Mouse (Mus musculus) limb, embryonic 10.5 days (tissue): ENCODE data around the gene Xpc. TPM values are rescaled to one million over a fixed set of nuclear protein-coding genes. Genes with fewer than 3 reads are reported as not detected.
"Not testable (repeated sequence)": the region's sequence is repeated elsewhere in the genome, so short reads cannot be mapped to it uniquely, and the experiment has no call there.

Experiments
- DNase-seq: peaks from one replicate; pipeline ENCODE4 v3.0.0-alpha.2; 2017; ENCODE audit warnings: low spot score
- H3K27ac ChIP-seq: fragments of 300-500 bp; sonication (generic); 2 replicates; pipeline ENCODE4 v1.5.1; 2016; ENCODE audit warnings: mild to moderate bottlenecking
- H3K27me3 ChIP-seq: fragments of 300-500 bp; sonication (generic); 2 replicates; pipeline ENCODE4 v1.6.1; 2016; ENCODE audit warnings: low read depth, mild to moderate bottlenecking; ENCODE audit not compliant: poor library complexity, severe bottlenecking
- H3K36me3 ChIP-seq: fragments of 300-500 bp; sonication (generic); 2 replicates; pipeline ENCODE4 v1.6.1; 2016; ENCODE audit warnings: mild to moderate bottlenecking, moderate library complexity
- H3K4me1 ChIP-seq: fragments of 300-500 bp; sonication (generic); 2 replicates; pipeline ENCODE4 v1.6.1; 2016
- H3K4me3 ChIP-seq: fragments of 300-500 bp; sonication (generic); 2 replicates; pipeline ENCODE4 v1.5.1; 2016; ENCODE audit warnings: mild to moderate bottlenecking, moderate library complexity
- H3K9me3 ChIP-seq: fragments of 300-500 bp; sonication (generic); replicated peaks from 2 replicates; pipeline ENCODE4 v1.6.1; 2016; ENCODE audit warnings: mild to moderate bottlenecking
- WGBS: fragments of 180-500 bp; shearing (Covaris S2); methylation state at CpG from one replicate; pipeline ENCODE4 v1.1.7; 2016; 5-methylcytosine and 5-hydroxymethylcytosine counted together
- polyA plus RNA-seq: library from polyadenylated mRNA; unstranded; fragments of >200 nt; fragmentation: Nextera tagmentation; extraction: Ambion mirVana; gene quantifications from 2 replicates; pipeline ENCODE4 v1.2.1, GENCODE M21; 2016

Gene Xpc
- polyA plus RNA-seq, 1 experiment from 2014 or later, result 27.0 TPM

- Histone ChIP-seq H3K9me3 (no peaks in the 10 kb centered on the region), H3K4me1 (peaks cover 24% of the 10 kb centered on the region), H3K36me3 (peaks cover 64% of the 10 kb centered on the region), H3K27ac (no peak overlapping the region), H3K4me3 (no peak overlapping the region), H3K27me3 (no peaks in the 10 kb centered on the region)
- WGBS, result 91% methylated on average over 2 of the region's 2 CpGs
- no peak for DNase-seq
These were observed 39.1 kb downstream of the Xpc start for GRCm38 (mm10) chr6:91476541-91476940.

GRCm38 (mm10) chr6:91474441-91475190 is 41.1 kb downstream of the Xpc start:
- WGBS, result 66% methylated on average over 9 of the region's 9 CpGs
- Histone ChIP-seq H3K4me3 (peak overlapping the region; percentile 79), H3K27me3 (no peaks in the 10 kb centered on the region), H3K27ac (peak overlapping the region; percentile 89), H3K4me1 (peaks cover 25% of the 10 kb centered on the region), H3K36me3 (peaks cover 56% of the 10 kb centered on the region), H3K9me3 (no peaks in the 10 kb centered on the region)
- no peak for DNase-seq

- WGBS, result under 1% methylated on average over 27 of the region's 27 CpGs
These were observed 41.8 kb downstream of the Xpc start for GRCm38 (mm10) chr6:91473805-91474440.

GRCm38 (mm10) chr6:91472868-91473804 is 42.6 kb downstream of the Xpc start, which contains the start of the genes Chchd4 and Tmem43:
Gene Chchd4, minus strand, starts transcription at chr6:91473546.
Gene Tmem43, plus strand, starts transcription at chr6:91473703.
- Histone ChIP-seq H3K27ac (peak within 1 kb of the TSS; percentile 89), H3K4me3 (peak within 1 kb of the TSS; percentile 79), H3K27me3 (no peaks in the 10 kb centered on the region), H3K4me1 (peaks cover 25% of the 10 kb centered on the region), H3K36me3 (peaks cover 56% of the 10 kb centered on the region), H3K9me3 (no peaks in the 10 kb centered on the region)
- WGBS, result under 1% methylated on average over 74 of the region's 74 CpGs
- peak; percentile 96 for DNase-seq

More at GRCm38 (mm10) chr6:91473805-91474440, 41.8 kb downstream of the Xpc start:
- H3K27me3 ChIP-seq, result no peaks in the 10 kb centered on the region
- H3K36me3 ChIP-seq, result peaks cover 56% of the 10 kb centered on the region
- H3K4me3 ChIP-seq, result peak overlapping the region; percentile 79
- peak overlapping the region; percentile 89 for H3K27ac ChIP-seq
- H3K4me1 ChIP-seq, result peaks cover 25% of the 10 kb centered on the region
- no peaks in the 10 kb centered on the region for H3K9me3 ChIP-seq
- no peak for DNase-seq

GRCm38 (mm10) chr6:91472319-91472718 is 43.4 kb downstream of the Xpc start:
- no peaks in the 10 kb centered on the region for H3K9me3 ChIP-seq
- 34% methylated on average over 6 of the region's 6 CpGs for WGBS
- H3K27ac ChIP-seq, result peak overlapping the region; percentile 89
- peaks cover 56% of the 10 kb centered on the region for H3K36me3 ChIP-seq
- peak; percentile 45 for DNase-seq
- peaks cover 25% of the 10 kb centered on the region for H3K4me1 ChIP-seq
- H3K27me3 ChIP-seq, result no peaks in the 10 kb centered on the region
- H3K4me3 ChIP-seq, result peak overlapping the region; percentile 79

GRCm38 (mm10) chr6:91471427-91471826 is 44.3 kb downstream of the Xpc start:
- H3K36me3 ChIP-seq, result peaks cover 56% of the 10 kb centered on the region
- 91% methylated on average over 3 of the region's 3 CpGs for WGBS
- DNase-seq, result not testable (repeated sequence)

GRCm38 (mm10) chr6:91470712-91471111 is 45.0 kb downstream of the Xpc start:
- no peak overlapping the region for H3K27ac ChIP-seq
- peaks cover 56% of the 10 kb centered on the region for H3K36me3 ChIP-seq
- no peaks in the 10 kb centered on the region for H3K27me3 ChIP-seq
- no peak for DNase-seq
- no peaks in the 10 kb centered on the region for H3K9me3 ChIP-seq
- no peak overlapping the region for H3K4me3 ChIP-seq
- 81% methylated on average over 2 of the region's 2 CpGs for WGBS
- peaks cover 25% of the 10 kb centered on the region for H3K4me1 ChIP-seq

More at GRCm38 (mm10) chr6:91471427-91471826, 44.3 kb downstream of the Xpc start:
- H3K27me3 ChIP-seq, H3K9me3 ChIP-seq, H3K4me3 ChIP-seq, H3K27ac ChIP-seq: not testable (repeated sequence)
- peaks cover 25% of the 10 kb centered on the region for H3K4me1 ChIP-seq

GRCm38 (mm10) chr6:91467106-91467505 is 48.6 kb downstream of the Xpc start:
- no peak for DNase-seq
- H3K9me3 ChIP-seq, result no peaks in the 10 kb centered on the region
- peaks cover 82% of the 10 kb centered on the region for H3K36me3 ChIP-seq
- peaks cover 7% of the 10 kb centered on the region for H3K4me1 ChIP-seq
- no peak overlapping the region for H3K4me3 ChIP-seq
- WGBS, result 85% methylated on average over 1 of the region's 1 CpGs
- no peak overlapping the region for H3K27ac ChIP-seq
- H3K27me3 ChIP-seq, result no peaks in the 10 kb centered on the region

- H3K4me3 ChIP-seq, result no peak overlapping the region
- no peaks in the 10 kb centered on the region for H3K9me3 ChIP-seq
- H3K4me1 ChIP-seq, result no peaks in the 10 kb centered on the region
- no peak overlapping the region for H3K27ac ChIP-seq
- peaks cover 80% of the 10 kb centered on the region for H3K36me3 ChIP-seq
- 90% methylated on average over 2 of the region's 2 CpGs for WGBS
- H3K27me3 ChIP-seq, result no peaks in the 10 kb centered on the region
- DNase-seq, result no peak
These were observed 49.9 kb downstream of the Xpc start for GRCm38 (mm10) chr6:91465756-91466155.

GRCm38 (mm10) chr6:91459471-91459870 is 56.2 kb downstream of the Xpc start:
- Histone ChIP-seq H3K36me3 (peaks cover 20% of the 10 kb centered on the region), H3K4me3 (no peak overlapping the region), H3K9me3 (no peaks in the 10 kb centered on the region), H3K27me3 (no peaks in the 10 kb centered on the region), H3K27ac (no peak overlapping the region), H3K4me1 (no peaks in the 10 kb centered on the region)
- DNase-seq, result no peak
- 97% methylated on average over 1 of the region's 1 CpGs for WGBS

GRCm38 (mm10) chr6:91454546-91454945 is 61.1 kb downstream of the Xpc start:
- Histone ChIP-seq H3K9me3 (no peaks in the 10 kb centered on the region), H3K4me3 (no peak overlapping the region), H3K4me1 (no peaks in the 10 kb centered on the region), H3K27ac (no peak overlapping the region), H3K27me3 (no peaks in the 10 kb centered on the region), H3K36me3 (no peaks in the 10 kb centered on the region)
- 50% methylated on average over 5 of the region's 5 CpGs for WGBS
- no peak for DNase-seq

- Histone ChIP-seq H3K4me3 (no peak overlapping the region), H3K9me3 (no peaks in the 10 kb centered on the region), H3K36me3 (no peaks in the 10 kb centered on the region), H3K27ac (no peak overlapping the region), H3K4me1 (no peaks in the 10 kb centered on the region), H3K27me3 (no peaks in the 10 kb centered on the region)
- DNase-seq, result no peak
- WGBS, result 66% methylated on average over 1 of the region's 1 CpGs
These were observed 63.6 kb downstream of the Xpc start for GRCm38 (mm10) chr6:91452056-91452455.
